Mouse (Mus musculus) embryonic facial prominence, embryonic 12.5 days (tissue): ENCODE data around the gene Mink1. TPM values are rescaled to one million over a fixed set of nuclear protein-coding genes. Genes with fewer than 3 reads are reported as not detected.
A peak's percentile ranks its signal among the peaks of the same experiment; 100 is the strongest.

Experiments
- ATAC-seq: fragments of 200-750 bp; cut with Nextera tagmentation; 2 replicates; pipeline ENCODE4 v1.8.0; 2017; ENCODE audit not compliant: insufficient number of reproducible peaks, insufficient read depth, low FRiP score, low TSS enrichment
- H3K27ac ChIP-seq: fragments of 300-500 bp; sonication (generic); 2 replicates; pipeline ENCODE4 v1.5.1; 2016; ENCODE audit warnings: mild to moderate bottlenecking
- H3K27me3 ChIP-seq: fragments of 300-500 bp; sonication (generic); 2 replicates; pipeline ENCODE4 v1.6.1; 2016; ENCODE audit warnings: mild to moderate bottlenecking, moderate library complexity
- H3K36me3 ChIP-seq: fragments of 300-500 bp; sonication (generic); 2 replicates; pipeline ENCODE4 v1.6.1; 2016; ENCODE audit warnings: mild to moderate bottlenecking
- H3K4me1 ChIP-seq: fragments of 300-500 bp; sonication (generic); 2 replicates; pipeline ENCODE4 v1.6.1; 2016
- H3K4me2 ChIP-seq: fragments of 300-500 bp; sonication (generic); replicated peaks from 2 replicates; pipeline ENCODE4 v1.6.1; 2016; ENCODE audit warnings: mild to moderate bottlenecking, moderate library complexity
- H3K4me3 ChIP-seq: fragments of 300-500 bp; sonication (generic); 2 replicates; pipeline ENCODE4 v1.5.1; 2016; ENCODE audit warnings: mild to moderate bottlenecking
- H3K9ac ChIP-seq: fragments of 300-500 bp; sonication (generic); 2 replicates; pipeline ENCODE4 v1.6.1; 2016; ENCODE audit warnings: mild to moderate bottlenecking, moderate library complexity
- H3K9me3 ChIP-seq: fragments of 300-500 bp; sonication (generic); 2 replicates; pipeline ENCODE4 v1.6.1; 2016; ENCODE audit warnings: mild to moderate bottlenecking, moderate library complexity
- WGBS: fragments of 180-500 bp; shearing (Covaris S2); methylation state at CpG from one replicate; pipeline ENCODE4 v1.1.7; 2016; 5-methylcytosine and 5-hydroxymethylcytosine counted together
- polyA plus RNA-seq: library from polyadenylated mRNA; unstranded; fragments of >200 nt; fragmentation: Nextera tagmentation; extraction: Ambion mirVana; gene quantifications from 2 replicates; pipeline ENCODE4 v1.2.1, GENCODE M21; 2016

The Mink1 gene
- polyA plus RNA-seq, 1 experiment from 2014 or later: 16.7 TPM

DNA sequence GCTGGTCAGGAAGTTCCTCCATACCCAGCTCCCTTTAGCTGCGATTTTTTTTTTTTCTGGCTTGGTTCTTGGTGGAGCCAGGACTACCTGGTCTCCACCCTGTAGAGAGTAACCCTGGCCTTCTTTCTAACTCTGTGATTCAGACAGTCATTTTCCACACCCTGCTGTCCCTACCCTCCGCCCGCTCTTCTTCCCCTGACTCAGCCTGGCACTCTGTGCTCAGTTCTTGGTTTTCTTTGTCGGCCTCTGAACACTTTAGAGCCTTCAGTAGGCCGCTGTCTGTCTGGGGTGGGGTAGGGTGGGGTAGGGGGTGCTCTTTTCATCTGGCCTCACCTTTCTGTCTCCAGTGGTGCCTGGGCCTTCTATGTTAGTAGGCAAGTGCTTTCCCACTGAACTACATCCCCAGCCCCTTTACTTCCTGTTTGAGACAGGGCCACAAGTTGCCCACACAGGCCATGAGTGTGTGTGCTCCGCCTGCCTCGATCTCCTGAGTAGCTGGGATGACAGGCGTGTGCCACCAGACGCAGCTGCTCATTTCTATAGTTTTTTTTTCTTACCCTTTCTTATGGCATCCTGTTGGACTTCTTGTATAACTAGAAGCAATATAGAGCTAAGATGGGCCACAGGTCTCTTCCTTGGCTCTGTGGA, 17.2 kb downstream of the Mink1 start:
- peaks cover 71% of the 10 kb centered on the region for H3K4me1 ChIP-seq
- H3K27me3 ChIP-seq: no peaks in the 10 kb centered on the region
- no peak overlapping the region for H3K4me2 ChIP-seq
- H3K9ac ChIP-seq: no peak overlapping the region
- ATAC-seq: no peak
- 76% methylated on average over 9 of the region's 9 CpGs for WGBS
- no peaks in the 10 kb centered on the region; the same call in 1 of the 2 replicates for H3K36me3 ChIP-seq
- H3K4me3 ChIP-seq: no peak overlapping the region
- no peaks in the 10 kb centered on the region for H3K9me3 ChIP-seq
- peak overlapping the region; percentile 37; the same call in 1 of the 2 replicates for H3K27ac ChIP-seq

GRCm38 (mm10) chr11:70580358-70580720, 17.7 kb downstream of the Mink1 start:
- ATAC-seq: no peak
- H3K27me3 ChIP-seq: no peaks in the 10 kb centered on the region
- 0 out of 2 replicates have a peak overlapping the region, but pooled peaks have one; percentile 7 for H3K4me2 ChIP-seq
- no peak overlapping the region for H3K4me3 ChIP-seq
- H3K9ac ChIP-seq: no peak overlapping the region
- H3K36me3 ChIP-seq: no peaks in the 10 kb centered on the region
- H3K4me1 ChIP-seq: peaks cover 76% of the 10 kb centered on the region
- H3K27ac ChIP-seq: peak overlapping the region; percentile 37; the same call in 1 of the 2 replicates
- no peaks in the 10 kb centered on the region for H3K9me3 ChIP-seq
- 40% methylated on average over 5 of the region's 5 CpGs for WGBS

- no peak overlapping the region for H3K4me3 ChIP-seq
- WGBS: 79% methylated on average over 3 of the region's 3 CpGs
- H3K27ac ChIP-seq: peak overlapping the region; percentile 37; the same call in 1 of the 2 replicates
- no peak overlapping the region for H3K9ac ChIP-seq
- no peak overlapping the region for H3K4me2 ChIP-seq
- no peaks in the 10 kb centered on the region for H3K9me3 ChIP-seq
- ATAC-seq: no peak
- H3K36me3 ChIP-seq: no peaks in the 10 kb centered on the region
- H3K27me3 ChIP-seq: no peaks in the 10 kb centered on the region
- peaks cover 82% of the 10 kb centered on the region for H3K4me1 ChIP-seq
Measured at GRCm38 (mm10) chr11:70580921-70581320, 18.2 kb downstream of the Mink1 start.

DNA sequence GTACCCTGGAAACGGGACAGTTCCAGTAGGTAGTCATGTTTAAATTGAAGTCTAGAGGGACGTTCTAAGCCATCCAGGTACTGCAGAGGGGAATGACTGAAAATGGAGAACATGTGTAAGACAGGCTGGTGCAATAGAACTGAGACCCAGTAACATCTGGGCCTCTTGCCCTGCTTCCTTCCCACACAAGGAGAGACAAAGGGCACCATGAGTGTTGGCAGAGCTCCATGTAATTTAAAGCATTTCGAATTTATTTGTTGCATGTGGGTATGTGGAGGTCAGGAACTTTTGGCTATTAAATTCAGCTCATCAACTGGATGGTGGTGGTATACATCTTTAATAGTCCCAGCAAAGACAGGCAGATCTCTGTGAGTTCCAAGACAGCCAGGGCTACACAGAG, 19.5 kb downstream of the Mink1 start:
- no peak overlapping the region for H3K4me2 ChIP-seq
- peaks cover 82% of the 10 kb centered on the region for H3K4me1 ChIP-seq
- H3K4me3 ChIP-seq: no peak overlapping the region
- H3K9ac ChIP-seq: no peak overlapping the region
- H3K27me3 ChIP-seq: no peaks in the 10 kb centered on the region
- peak overlapping the region; percentile 77; the same call in 1 of the 2 replicates for H3K27ac ChIP-seq
- no peaks in the 10 kb centered on the region for H3K36me3 ChIP-seq
- WGBS: 40% methylated on average over 3 of the region's 3 CpGs
- H3K9me3 ChIP-seq: no peaks in the 10 kb centered on the region
- no peak for ATAC-seq

DNA sequence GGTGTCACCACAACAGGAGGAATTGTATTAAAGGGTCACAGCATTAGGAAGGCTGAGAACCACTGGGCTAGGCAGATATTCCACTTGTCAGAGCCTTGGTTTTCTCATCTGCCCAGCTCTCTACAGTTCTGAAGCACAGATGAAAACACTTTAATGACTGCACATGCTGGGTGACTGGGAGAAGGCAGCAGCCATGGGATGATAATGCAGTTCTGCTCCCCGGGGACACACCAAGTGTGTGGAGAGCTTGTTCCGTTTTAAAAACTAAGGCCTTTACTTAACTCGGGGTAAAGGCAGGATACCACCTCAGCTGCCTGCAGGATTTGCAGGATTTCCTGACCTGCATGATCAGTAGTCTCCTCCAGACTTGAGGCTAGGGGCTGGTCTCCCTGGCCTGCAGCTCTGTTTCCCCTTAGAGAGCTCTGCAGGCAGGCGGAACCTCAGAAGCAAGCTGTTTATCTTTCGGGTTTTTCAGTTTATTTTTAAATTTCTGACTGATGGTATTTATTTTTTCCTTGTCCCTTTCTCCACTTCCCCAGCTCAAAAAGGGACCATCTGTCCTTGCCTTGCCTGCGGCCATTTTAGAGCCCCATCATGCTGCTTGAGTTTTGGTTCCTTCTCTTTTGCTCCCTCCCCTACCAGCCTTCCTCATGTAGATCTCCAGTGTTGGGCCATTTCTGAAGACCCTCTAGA, 20.5 kb downstream of the Mink1 start:
- Histone ChIP-seq H3K27ac (peak overlapping the region; percentile 77), H3K4me2 (0 out of 2 replicates have a peak overlapping the region, but pooled peaks have one; percentile 9), H3K9me3 (no peaks in the 10 kb centered on the region), H3K4me3 (no peak overlapping the region), H3K4me1 (peaks cover 73% of the 10 kb centered on the region), H3K27me3 (no peaks in the 10 kb centered on the region), H3K9ac (no peak overlapping the region), H3K36me3 (no peaks in the 10 kb centered on the region)
- 44% methylated on average over 6 of the region's 6 CpGs for WGBS
- no peak for ATAC-seq

GRCm38 (mm10) chr11:70583775-70584174, 21.1 kb downstream of the Mink1 start:
- 83% methylated on average over 7 of the region's 7 CpGs for WGBS
- H3K27ac ChIP-seq: peak overlapping the region; percentile 77
- H3K27me3 ChIP-seq: no peaks in the 10 kb centered on the region
- H3K4me3 ChIP-seq: no peak overlapping the region
- no peaks in the 10 kb centered on the region for H3K36me3 ChIP-seq
- no peak overlapping the region for H3K4me2 ChIP-seq
- ATAC-seq: no peak; the same call in 1 of the 2 replicates
- peaks cover 67% of the 10 kb centered on the region for H3K4me1 ChIP-seq
- H3K9me3 ChIP-seq: no peaks in the 10 kb centered on the region
- no peak overlapping the region for H3K9ac ChIP-seq

DNA sequence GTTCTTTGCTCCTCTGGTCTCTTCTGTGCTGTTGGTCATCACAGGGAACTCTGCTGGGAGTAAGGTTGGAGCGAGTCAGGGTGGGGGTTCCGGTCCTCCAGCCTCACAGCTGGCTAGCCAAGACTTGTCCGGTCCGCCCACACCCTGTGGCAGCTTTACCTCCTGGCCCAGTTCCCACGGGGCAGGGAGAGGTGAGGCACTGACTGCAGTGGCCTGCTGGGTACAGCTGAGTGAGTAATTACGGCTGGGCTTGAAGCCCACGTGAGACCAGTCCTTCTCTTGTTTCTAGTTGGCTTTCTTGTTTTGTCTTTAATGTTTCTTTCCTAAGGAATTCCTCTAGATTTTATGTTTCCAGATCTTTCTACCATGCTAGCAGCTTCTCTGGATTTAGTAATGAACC, 22.8 kb downstream of the Mink1 start:
- Histone ChIP-seq H3K4me3 (no peak overlapping the region), H3K36me3 (no peaks in the 10 kb centered on the region), H3K27me3 (no peaks in the 10 kb centered on the region), H3K27ac (peak overlapping the region; percentile 72), H3K9me3 (no peaks in the 10 kb centered on the region), H3K4me2 (no peak overlapping the region), H3K9ac (no peak overlapping the region), H3K4me1 (peaks cover 51% of the 10 kb centered on the region)
- 46% methylated on average over 7 of the region's 7 CpGs for WGBS
- no peak for ATAC-seq

DNA sequence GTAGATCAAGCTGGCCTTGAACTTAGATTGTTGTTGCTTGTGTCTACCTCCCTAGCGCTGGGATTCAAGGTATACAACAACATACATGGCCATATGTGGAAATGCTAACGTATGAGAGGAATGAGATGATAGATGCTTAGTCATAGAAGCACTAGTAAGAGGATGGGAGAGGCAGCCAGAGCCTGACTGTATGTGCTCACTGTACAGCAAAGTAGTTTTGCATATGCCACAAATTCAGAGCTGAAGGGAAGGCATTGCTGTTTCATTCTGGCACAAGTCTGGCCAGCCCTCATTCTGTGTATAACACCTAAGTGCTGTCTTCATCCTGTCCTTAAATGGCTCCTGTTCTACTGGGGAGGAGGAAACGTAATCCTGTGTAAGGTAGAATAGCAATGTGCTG, 23.6 kb downstream of the Mink1 start:
- Histone ChIP-seq H3K27me3 (no peaks in the 10 kb centered on the region), H3K9ac (no peak overlapping the region), H3K27ac (no peak overlapping the region), H3K4me2 (no peak overlapping the region), H3K36me3 (no peaks in the 10 kb centered on the region), H3K4me3 (no peak overlapping the region), H3K9me3 (no peaks in the 10 kb centered on the region), H3K4me1 (peaks cover 45% of the 10 kb centered on the region)
- 83% methylated on average over 3 of the region's 3 CpGs for WGBS
- ATAC-seq: no peak

DNA sequence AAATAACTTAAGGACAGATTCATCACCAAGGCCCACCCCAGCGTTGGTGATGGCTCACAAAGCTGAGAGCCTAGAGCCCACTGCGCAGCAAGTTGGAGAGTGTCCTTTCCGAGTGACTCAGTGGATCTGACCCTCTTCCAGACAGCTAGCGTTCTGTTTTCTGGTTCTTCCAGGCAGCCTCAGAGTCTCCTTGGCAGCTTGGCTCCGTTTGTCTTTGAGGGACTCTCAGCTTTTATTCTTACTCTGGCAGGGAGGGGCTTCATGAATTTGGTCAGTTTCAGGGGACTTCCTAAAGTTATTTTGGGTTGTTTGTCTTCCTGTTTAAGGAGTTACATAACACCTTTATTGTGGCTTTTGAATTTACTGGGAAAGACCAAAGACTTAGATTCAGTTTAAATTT, 24.3 kb downstream of the Mink1 start:
- no peak for ATAC-seq
- no peak overlapping the region for H3K27ac ChIP-seq
- peaks cover 43% of the 10 kb centered on the region for H3K4me1 ChIP-seq
- no peaks in the 10 kb centered on the region for H3K27me3 ChIP-seq
- 77% methylated on average over 5 of the region's 5 CpGs for WGBS
- H3K4me2 ChIP-seq: no peak overlapping the region
- H3K9ac ChIP-seq: no peak overlapping the region
- no peaks in the 10 kb centered on the region for H3K9me3 ChIP-seq
- no peaks in the 10 kb centered on the region for H3K36me3 ChIP-seq
- no peak overlapping the region for H3K4me3 ChIP-seq

DNA sequence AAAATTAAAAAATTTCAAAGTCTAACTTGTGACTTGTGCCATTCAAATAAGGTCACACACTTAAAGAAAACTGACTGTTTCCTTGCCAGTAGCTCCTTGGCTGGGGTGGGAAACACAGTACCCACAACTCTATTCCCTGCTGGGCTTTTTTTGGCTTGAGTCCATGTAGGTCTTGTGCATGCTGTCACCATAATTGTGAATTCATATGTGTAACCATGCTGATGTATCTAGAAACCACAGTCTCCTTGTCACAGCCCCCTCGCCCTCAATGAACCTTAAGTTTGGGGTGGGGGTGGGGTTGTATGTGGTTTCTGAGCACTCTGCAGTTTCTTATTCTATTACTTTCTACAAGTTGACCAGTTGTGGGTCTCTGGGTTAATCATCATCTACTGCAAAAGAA, 29.1 kb downstream of the Mink1 start:
- H3K9ac ChIP-seq: no peak overlapping the region
- H3K27ac ChIP-seq: no peak overlapping the region
- 93% methylated on average over 1 of the region's 1 CpGs for WGBS
- no peak for ATAC-seq
- no peak overlapping the region for H3K4me3 ChIP-seq
- H3K4me1 ChIP-seq: 0 out of 2 replicates have a peak, but pooled peaks cover 3% of the 10 kb centered on the region
- H3K9me3 ChIP-seq: no peaks in the 10 kb centered on the region
- no peaks in the 10 kb centered on the region for H3K36me3 ChIP-seq
- no peaks in the 10 kb centered on the region for H3K27me3 ChIP-seq
- H3K4me2 ChIP-seq: no peak overlapping the region

- no peak for ATAC-seq
- 88% methylated on average over 15 of the region's 15 CpGs for WGBS
- no peak overlapping the region for H3K9ac ChIP-seq
Measured at GRCm38 (mm10) chr11:70594253-70594989, 31.7 kb downstream of the Mink1 start.

More at GRCm38 (mm10) chr11:70594253-70594989, 31.7 kb downstream of the Mink1 start:
- no peaks in the 10 kb centered on the region for H3K27me3 ChIP-seq
- peaks cover 16% of the 10 kb centered on the region for H3K36me3 ChIP-seq
- no peak overlapping the region for H3K4me2 ChIP-seq
- no peak overlapping the region for H3K4me3 ChIP-seq
- H3K27ac ChIP-seq: no peak overlapping the region
- no peaks in the 10 kb centered on the region for H3K9me3 ChIP-seq
- H3K4me1 ChIP-seq: 0 out of 2 replicates have a peak, but pooled peaks cover 3% of the 10 kb centered on the region
